Mouse (Mus musculus): ENCODE measurements at regions not wholly inside any gene's neighbourhood (a gene's known extent, or its start where the extent isn't known, plus 50 kb on each side); places are given as distances from the start of the nearest gene placed in this dataset.

DNA sequence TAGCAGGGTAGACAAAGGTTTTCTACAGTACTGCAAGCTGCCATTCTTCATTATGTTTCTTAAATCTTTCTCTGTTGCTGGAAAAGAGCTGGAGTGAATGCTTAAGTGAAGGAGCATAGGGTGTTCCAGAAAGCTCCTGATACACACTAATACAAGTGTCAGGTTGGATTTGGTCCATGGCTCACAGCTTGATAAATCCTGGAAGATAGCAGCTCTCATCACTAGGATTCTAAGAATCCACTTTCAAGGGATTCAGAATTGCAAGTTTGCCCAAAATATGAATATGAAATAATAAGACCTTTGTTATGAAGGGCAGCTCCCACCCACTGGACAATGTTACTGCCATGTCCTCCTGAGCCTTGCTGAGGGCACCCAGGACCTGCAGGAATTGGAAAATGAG lies 305.9 kb downstream of the Hdgfl1 start:
- H3K36me3 ChIP-seq (ENCODE audit: control insufficient read depth in 1 of 2, insufficient read depth in 2 of 2, low read length in 2 of 2), result no peaks in the 10 kb centered on the region
- no peak overlapping the region for H3K9ac ChIP-seq (ENCODE audit: control insufficient read depth, low read depth, low read length, poor library complexity, severe bottlenecking)
- no peaks in the 10 kb centered on the region for H3K79me2 ChIP-seq (ENCODE audit: control insufficient read depth, insufficient read depth, low read length, poor library complexity)
- no peaks in the 10 kb centered on the region for H3K27me3 ChIP-seq (ENCODE audit: control insufficient read depth in 1 of 2, insufficient read depth in 2 of 2, low read length in 2 of 2)
- TF ChIP-seq ELF1 (IDR thresholded peaks at IDR 0.05; ENCODE audit: low read depth, low read length) (no peak), ZC3H11A (IDR thresholded peaks at IDR 0.05; ENCODE audit: low read depth, low read length) (no peak), ZMIZ1 (IDR thresholded peaks at IDR 0.05; ENCODE audit: low read depth, low read length) (no peak), RCOR1 (IDR thresholded peaks at IDR 0.05; ENCODE audit: low read depth, low read length) (no peak), ZKSCAN1 (IDR thresholded peaks at IDR 0.05; ENCODE audit: low read depth, low read length) (no peak)
- no peaks in the 10 kb centered on the region for H3K4me1 ChIP-seq (ENCODE audit: control insufficient read depth in 1 of 2, insufficient read depth in 2 of 2, low read length in 2 of 2)
- H3K27ac ChIP-seq (ENCODE audit: control insufficient read depth, low read depth, low read length), result no peak overlapping the region
- no peak overlapping the region for H3K4me3 ChIP-seq (ENCODE audit: control insufficient read depth in 1 of 2, insufficient read depth in 1 of 2, low read depth in 2 of 2, low read length in 2 of 2)
- H3K9me3 ChIP-seq (replicated peaks; ENCODE audit: insufficient read depth, low read length), result no peaks in the 10 kb centered on the region
- DNase-seq (ENCODE audit: low read depth, low spot score), result no peak

DNA sequence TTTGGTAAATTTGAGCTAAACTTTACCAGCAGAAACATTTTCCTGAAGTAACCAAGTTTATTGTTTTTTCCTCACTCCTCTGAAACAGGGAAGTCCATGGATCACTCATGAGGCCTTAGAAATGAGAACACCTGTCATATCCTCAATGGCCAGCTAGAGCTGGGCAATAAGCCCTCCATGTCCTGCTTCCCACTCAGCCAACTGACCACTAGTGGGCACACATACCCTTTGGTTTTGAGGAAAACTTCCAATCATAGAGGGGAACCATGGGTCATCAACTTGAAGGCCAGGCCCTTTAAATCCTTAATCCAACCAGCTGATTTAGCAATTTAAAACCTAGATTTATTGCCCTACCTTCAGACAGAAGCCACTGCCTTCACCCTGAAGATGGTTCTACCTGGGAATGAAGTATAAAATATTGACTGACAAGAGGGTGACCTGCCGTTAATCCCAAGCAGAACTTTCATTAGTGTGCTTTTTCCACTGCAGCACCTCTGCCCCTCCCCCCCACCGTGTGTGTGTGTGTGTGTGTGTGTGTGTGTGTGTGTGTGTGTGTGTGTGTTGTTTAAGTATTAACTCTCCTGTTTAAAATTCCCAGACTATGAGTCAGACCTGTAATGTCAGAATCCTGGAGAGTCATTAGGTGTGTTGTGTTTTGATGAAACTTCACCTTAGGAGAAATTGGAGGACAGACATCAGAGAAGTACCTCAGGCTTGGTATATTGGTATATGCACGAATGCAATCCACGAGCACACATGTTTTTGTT lies 312.3 kb downstream of the Hdgfl1 start:
- no peak overlapping the region for H3K27ac ChIP-seq (ENCODE audit: control insufficient read depth, low read depth, low read length)
- H3K4me3 ChIP-seq (ENCODE audit: control insufficient read depth in 1 of 2, insufficient read depth in 1 of 2, low read depth in 2 of 2, low read length in 2 of 2), result no peak overlapping the region
- no peaks in the 10 kb centered on the region for H3K79me2 ChIP-seq (ENCODE audit: control insufficient read depth, insufficient read depth, low read length, poor library complexity)
- no peak for DNase-seq (ENCODE audit: low read depth, low spot score)
- no peaks in the 10 kb centered on the region for H3K4me1 ChIP-seq (ENCODE audit: control insufficient read depth in 1 of 2, insufficient read depth in 2 of 2, low read length in 2 of 2)
- no peaks in the 10 kb centered on the region for H3K27me3 ChIP-seq (ENCODE audit: control insufficient read depth in 1 of 2, insufficient read depth in 2 of 2, low read length in 2 of 2)
- no peak overlapping the region for H3K9ac ChIP-seq (ENCODE audit: control insufficient read depth, low read depth, low read length, poor library complexity, severe bottlenecking)
- TF ChIP-seq JUND (IDR thresholded peaks at IDR 0.05; ENCODE audit: low read depth, low read length), result no peak
- TF ChIP-seq SMC3 (IDR thresholded peaks at IDR 0.05; ENCODE audit: low read depth, low read length), result no peak
- no peak for TF ChIP-seq GABPA (IDR thresholded peaks at IDR 0.05; ENCODE audit: low read depth, low read length)
- no peak for TF ChIP-seq KAT2A (conservative IDR thresholded peaks at IDR 0.05; ENCODE audit: low read depth, low read length)
- no peak for TF ChIP-seq POLR2A (IDR thresholded peaks at IDR 0.05; ENCODE audit: control insufficient read depth in 1 of 2, insufficient read depth in 1 of 2, low read depth in 1 of 2, low read length in 2 of 2, poor library complexity in 1 of 2)
- no peak for TF ChIP-seq USF1 (IDR thresholded peaks at IDR 0.05; ENCODE audit: low read depth, low read length)
- no peak for TF ChIP-seq ZNF384 (IDR thresholded peaks at IDR 0.05; ENCODE audit: low read depth, low read length)
- TF ChIP-seq HCFC1 (IDR thresholded peaks at IDR 0.05; ENCODE audit: low read depth, low read length), result no peak
- TF ChIP-seq TCF12 (IDR thresholded peaks at IDR 0.05; ENCODE audit: low read depth, low read length), result no peak
- no peaks in the 10 kb centered on the region for H3K36me3 ChIP-seq (ENCODE audit: control insufficient read depth in 1 of 2, insufficient read depth in 2 of 2, low read length in 2 of 2)
- no peaks in the 10 kb centered on the region for H3K9me3 ChIP-seq (replicated peaks; ENCODE audit: insufficient read depth, low read length)

DNA sequence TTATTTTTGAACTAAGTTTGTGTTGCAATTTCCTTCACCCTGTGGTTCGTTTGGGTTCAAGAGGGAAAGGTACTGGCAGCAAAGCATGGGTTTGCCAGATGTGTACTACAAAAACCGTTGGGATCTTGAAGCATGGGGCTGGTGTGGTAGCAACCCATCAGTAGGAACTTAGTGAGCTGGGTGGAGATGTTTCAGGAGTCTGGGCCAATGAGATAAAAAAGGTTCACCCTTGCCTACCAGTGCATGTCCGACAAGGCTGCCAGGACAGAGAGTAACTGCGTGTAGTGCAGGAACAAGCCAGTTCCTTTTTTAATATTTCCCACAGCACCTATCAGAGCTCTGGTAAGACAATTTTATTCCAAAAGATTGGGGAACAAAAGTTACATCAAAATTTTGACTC lies 343.3 kb downstream of the Hdgfl1 start:
- Histone ChIP-seq H3K9me3 (replicated peaks; ENCODE audit: insufficient read depth, low read length) (no peaks in the 10 kb centered on the region), H3K4me3 (ENCODE audit: control insufficient read depth in 1 of 2, insufficient read depth in 1 of 2, low read depth in 2 of 2, low read length in 2 of 2) (no peak overlapping the region), H3K27ac (ENCODE audit: control insufficient read depth, low read depth, low read length) (no peak overlapping the region), H3K36me3 (ENCODE audit: control insufficient read depth in 1 of 2, insufficient read depth in 2 of 2, low read length in 2 of 2) (no peaks in the 10 kb centered on the region), H3K79me2 (ENCODE audit: control insufficient read depth, insufficient read depth, low read length, poor library complexity) (no peaks in the 10 kb centered on the region), H3K27me3 (ENCODE audit: control insufficient read depth in 1 of 2, insufficient read depth in 2 of 2, low read length in 2 of 2) (no peaks in the 10 kb centered on the region), H3K4me1 (ENCODE audit: control insufficient read depth in 1 of 2, insufficient read depth in 2 of 2, low read length in 2 of 2) (no peaks in the 10 kb centered on the region), H3K9ac (ENCODE audit: control insufficient read depth, low read depth, low read length, poor library complexity, severe bottlenecking) (no peak overlapping the region)
- DNase-seq (ENCODE audit: low read depth, low spot score), result no peak
- TF ChIP-seq MEF2A (IDR thresholded peaks at IDR 0.05; ENCODE audit: extremely low read depth, insufficient replicate concordance, low read depth, low read length, poor library complexity, severe bottlenecking) (no peak), SIN3A (IDR thresholded peaks at IDR 0.05; ENCODE audit: low read length) (no peak)

Data from MEL (cell line).